Mouse (Mus musculus) liver, embryonic 14.5 days (tissue): ENCODE data around the gene Creg1.

Source experiments
- CTCF ChIP-seq: IDR thresholded peaks from 2 replicates; pipeline ENCODE4 v1.5.1; 2016; ENCODE audit warnings: antibody characterized with exemption, low read depth, control low read depth
- EP300 ChIP-seq: IDR thresholded peaks from 2 replicates; pipeline ENCODE4 v1.6.1; 2016; ENCODE audit warnings: antibody characterized with exemption, low read depth

DNA sequence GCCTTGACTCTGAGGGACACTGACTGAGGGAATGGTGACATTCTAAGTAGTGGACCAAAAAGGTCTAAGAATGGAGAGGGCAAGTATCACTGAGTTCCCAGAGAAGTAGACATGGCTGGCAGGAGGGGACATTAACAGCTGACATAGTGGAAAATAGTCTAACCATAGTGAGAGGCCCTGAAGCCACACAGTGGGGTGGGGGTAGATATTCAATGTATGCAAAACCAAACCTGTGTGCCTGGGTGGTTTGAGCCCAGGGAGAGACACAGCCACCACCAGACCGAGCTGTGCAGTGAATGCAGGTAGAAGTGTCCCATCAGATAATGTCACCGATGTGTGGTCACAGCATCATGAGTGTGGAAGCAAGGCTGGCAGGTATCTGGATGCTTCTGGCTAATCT lies 58.5 kb downstream of the Creg1 start:
- no peak for TF ChIP-seq CTCF
- no peak for TF ChIP-seq EP300
